Mouse (Mus musculus): ENCODE results near the gene Pcgf2.
"Not testable (repeated sequence)": the region's sequence is repeated elsewhere in the genome, so short reads cannot be mapped to it uniquely, and the experiment has no call there.

Pcgf2 gene

GRCm38 (mm10) chr11:97700003-97700745 lies at the start of gene Pcgf2:
Gene Pcgf2, minus strand, starts transcription at chr11:97700497.
- no peak for DNase-seq (ENCODE audit: low read depth, low spot score)

- DNase-seq (ENCODE audit: low read depth, low spot score), result no peak
Measured at GRCm38 (mm10) chr11:97748496-97748895, 48.2 kb upstream of the Pcgf2 start.

- DNase-seq (ENCODE audit: low read depth, low spot score), result no peak
Measured at GRCm38 (mm10) chr11:97747773-97748172, 47.5 kb upstream of the Pcgf2 start.

GRCm38 (mm10) chr11:97745331-97745721 lies 45.0 kb upstream of the Pcgf2 start:
- no peak for DNase-seq (ENCODE audit: low read depth, low spot score)

- DNase-seq (ENCODE audit: low read depth, low spot score), result peak; percentile 99
Measured at GRCm38 (mm10) chr11:97744718-97745330, 44.5 kb upstream of the Pcgf2 start.

GRCm38 (mm10) chr11:97744063-97744717 lies 43.9 kb upstream of the Pcgf2 start, which contains the start of gene Pip4k2b:
Gene Pip4k2b, minus strand, starts transcription at chr11:97744704.
- no peak for DNase-seq (ENCODE audit: low read depth, low spot score)

GRCm38 (mm10) chr11:97743423-97743822 lies 43.1 kb upstream of the Pcgf2 start:
- DNase-seq (ENCODE audit: low read depth, low spot score), result no peak

GRCm38 (mm10) chr11:97742591-97742990 lies 42.3 kb upstream of the Pcgf2 start:
- no peak for DNase-seq (ENCODE audit: low read depth, low spot score)

- DNase-seq (ENCODE audit: low read depth, low spot score), result no peak
Measured at GRCm38 (mm10) chr11:97742157-97742556, 41.9 kb upstream of the Pcgf2 start.

- no peak for DNase-seq (ENCODE audit: low read depth, low spot score)
Measured at GRCm38 (mm10) chr11:97740190-97740589, 39.9 kb upstream of the Pcgf2 start.

- DNase-seq (ENCODE audit: low read depth, low spot score), result no peak
Measured at GRCm38 (mm10) chr11:97739155-97739554, 38.9 kb upstream of the Pcgf2 start.

- DNase-seq (ENCODE audit: low read depth, low spot score), result no peak
Measured at GRCm38 (mm10) chr11:97738703-97739102, 38.4 kb upstream of the Pcgf2 start.

GRCm38 (mm10) chr11:97737600-97737999 lies 37.3 kb upstream of the Pcgf2 start:
- DNase-seq (ENCODE audit: low read depth, low spot score), result no peak

- no peak for DNase-seq (ENCODE audit: low read depth, low spot score)
Measured at GRCm38 (mm10) chr11:97736645-97737044, 36.3 kb upstream of the Pcgf2 start.

- DNase-seq (ENCODE audit: low read depth, low spot score), result not testable (repeated sequence)
Measured at GRCm38 (mm10) chr11:97734810-97735209, 34.5 kb upstream of the Pcgf2 start.

- no peak for DNase-seq (ENCODE audit: low read depth, low spot score)
Measured at GRCm38 (mm10) chr11:97733689-97734088, 33.4 kb upstream of the Pcgf2 start.

GRCm38 (mm10) chr11:97728730-97729129 lies 28.4 kb upstream of the Pcgf2 start:
- DNase-seq (ENCODE audit: low read depth, low spot score), result no peak

GRCm38 (mm10) chr11:97728311-97728710 lies 28.0 kb upstream of the Pcgf2 start:
- DNase-seq (ENCODE audit: low read depth, low spot score), result no peak

GRCm38 (mm10) chr11:97723709-97724108 lies 23.4 kb upstream of the Pcgf2 start:
- no peak for DNase-seq (ENCODE audit: low read depth, low spot score)

GRCm38 (mm10) chr11:97721338-97721737 lies 21.0 kb upstream of the Pcgf2 start:
- no peak for DNase-seq (ENCODE audit: low read depth, low spot score)

- DNase-seq (ENCODE audit: low read depth, low spot score), result no peak
Measured at GRCm38 (mm10) chr11:97719041-97719440, 18.7 kb upstream of the Pcgf2 start.

GRCm38 (mm10) chr11:97718281-97718860 lies 18.1 kb upstream of the Pcgf2 start:
- no peak for DNase-seq (ENCODE audit: low read depth, low spot score)
